Mouse (Mus musculus) hindbrain, postnatal 0 days (tissue): ENCODE measurements at regions not wholly inside any gene's neighbourhood (a gene's known extent, or its start where the extent isn't known, plus 50 kb on each side); places are given as distances from the start of the nearest gene placed in this dataset.
"Not testable (repeated sequence)": the region's sequence is repeated elsewhere in the genome, so short reads cannot be mapped to it uniquely, and the experiment has no call there.

ENCODE experiments used
- ATAC-seq: fragments of 200-750 bp; cut with Nextera tagmentation; 2 replicates; pipeline ENCODE4 v1.8.0; 2017; ENCODE audit warnings: mild to moderate bottlenecking, moderate TSS enrichment, moderate library complexity
- DNase-seq: peaks from one replicate; pipeline ENCODE4 v3.0.0-alpha.2; 2015; ENCODE audit warnings: low spot score
- H3K27ac ChIP-seq: fragments of 300-500 bp; sonication (generic); 2 replicates; pipeline ENCODE4 v1.5.1; 2014; ENCODE audit warnings: mild to moderate bottlenecking
- H3K27me3 ChIP-seq: fragments of 300-500 bp; sonication (generic); 2 replicates; pipeline ENCODE4 v1.6.1; 2014; ENCODE audit warnings: low read length, mixed read lengths; ENCODE audit not compliant: insufficient read depth
- H3K36me3 ChIP-seq: fragments of 300-500 bp; sonication (generic); 2 replicates; pipeline ENCODE4 v1.6.1; 2014; ENCODE audit warnings: low read length, mixed read lengths; ENCODE audit not compliant: insufficient read depth
- H3K4me1 ChIP-seq: fragments of 300-500 bp; sonication (generic); 2 replicates; pipeline ENCODE4 v1.6.1; 2014; ENCODE audit warnings: antibody characterized with exemption, low read length, mixed read lengths; ENCODE audit not compliant: insufficient read depth
- H3K4me2 ChIP-seq: fragments of 300-500 bp; sonication (generic); 2 replicates; pipeline ENCODE4 v1.6.1; 2014; ENCODE audit warnings: low read depth, mild to moderate bottlenecking, low read length, moderate library complexity, mixed read lengths
- H3K4me3 ChIP-seq: fragments of 300-500 bp; sonication (generic); 2 replicates; pipeline ENCODE4 v1.5.1; 2014; ENCODE audit warnings: low read length
- H3K9ac ChIP-seq: fragments of 300-500 bp; sonication (generic); replicated peaks from 2 replicates; pipeline ENCODE4 v1.6.1; 2014; ENCODE audit warnings: mild to moderate bottlenecking, low read length, moderate library complexity, mixed read lengths
- H3K9me3 ChIP-seq: fragments of 300-500 bp; sonication (generic); 2 replicates; pipeline ENCODE4 v1.6.1; 2016; ENCODE audit warnings: low read length, mixed read lengths
- CTCF ChIP-seq: IDR thresholded peaks from 2 replicates; pipeline ENCODE4 v1.5.1; 2016; ENCODE audit warnings: antibody characterized with exemption, control low read depth, low read depth
- WGBS: fragments of 180-500 bp; shearing (Covaris S2); extraction: QIAGEN DNeasy Blood & Tissue Kit; methylation state at CpG from one replicate; pipeline ENCODE4 v1.1.7; 2014; 5-methylcytosine and 5-hydroxymethylcytosine counted together

DNA sequence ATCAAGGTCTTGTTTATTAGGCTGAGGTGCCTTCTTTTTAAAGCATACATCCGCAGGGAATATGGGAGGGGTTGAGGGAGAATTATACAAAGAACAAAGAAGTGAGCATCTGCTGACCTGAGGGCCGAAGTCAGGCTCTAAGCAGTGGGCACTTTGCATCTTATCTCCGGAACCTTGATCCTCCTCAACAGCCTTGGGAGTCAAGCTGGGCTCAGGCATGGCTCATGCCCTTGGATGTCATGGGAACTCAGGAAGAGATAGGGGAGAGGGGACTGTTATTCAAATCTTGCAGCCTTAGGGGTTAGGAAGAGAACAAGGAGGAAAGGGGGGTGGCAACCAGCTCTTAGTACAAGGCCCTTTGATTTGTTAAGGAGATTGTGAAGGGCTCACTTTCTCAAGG, 248.5 kb downstream of the Gm19965 start:
- not testable (repeated sequence) for ATAC-seq

DNA sequence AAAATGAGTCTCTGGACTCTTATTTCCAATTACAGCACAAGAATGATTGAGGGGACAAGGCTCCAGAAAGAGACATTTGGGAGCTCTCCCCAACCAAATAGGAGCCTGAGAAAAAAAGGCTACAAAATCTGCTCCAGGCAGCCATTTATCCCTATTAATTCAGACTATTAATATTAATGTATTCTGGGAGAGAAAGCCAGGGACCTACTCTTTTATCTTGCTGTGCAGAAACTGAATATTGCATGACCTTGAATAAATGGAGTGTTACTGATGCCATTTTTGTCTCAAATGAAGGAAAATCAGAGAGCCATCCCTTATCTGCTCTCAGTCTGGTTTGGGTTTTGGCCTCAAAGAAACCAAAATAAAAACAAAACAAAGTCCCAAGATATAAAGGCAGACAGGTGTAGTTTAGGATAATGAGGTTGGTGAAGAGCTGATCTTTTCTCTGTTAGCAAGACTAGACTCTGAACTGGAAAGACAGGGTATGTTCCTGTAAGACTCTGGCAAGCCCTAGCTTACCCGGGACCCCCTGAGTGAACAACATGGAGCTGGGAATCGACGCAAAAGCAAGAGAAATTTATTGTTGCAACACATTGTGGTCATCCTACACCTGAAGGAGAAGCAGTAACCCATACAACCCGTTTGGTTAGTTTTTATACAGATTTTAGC, 264.5 kb downstream of the Gm19965 start:
- 74% methylated on average over 4 of the region's 4 CpGs for WGBS
- no peak for TF ChIP-seq CTCF
- H3K27ac ChIP-seq: no peak overlapping the region
- no peak overlapping the region for H3K4me2 ChIP-seq
- ATAC-seq: no peak
- no peak overlapping the region for H3K4me3 ChIP-seq
- DNase-seq: peak; percentile 15
- no peaks in the 10 kb centered on the region for H3K36me3 ChIP-seq
- H3K4me1 ChIP-seq: no peaks in the 10 kb centered on the region
- no peak overlapping the region for H3K9ac ChIP-seq
- no peaks in the 10 kb centered on the region for H3K27me3 ChIP-seq
- H3K9me3 ChIP-seq: no peaks in the 10 kb centered on the region

More for the DNA sequence above, 248.5 kb downstream of the Gm19965 start:
- not testable (repeated sequence) for H3K27ac ChIP-seq, H3K36me3 ChIP-seq, H3K4me1 ChIP-seq, H3K4me2 ChIP-seq, H3K4me3 ChIP-seq, H3K27me3 ChIP-seq, DNase-seq, H3K9ac ChIP-seq, H3K9me3 ChIP-seq
- 84% methylated on average over 3 of the region's 3 CpGs for WGBS

DNA sequence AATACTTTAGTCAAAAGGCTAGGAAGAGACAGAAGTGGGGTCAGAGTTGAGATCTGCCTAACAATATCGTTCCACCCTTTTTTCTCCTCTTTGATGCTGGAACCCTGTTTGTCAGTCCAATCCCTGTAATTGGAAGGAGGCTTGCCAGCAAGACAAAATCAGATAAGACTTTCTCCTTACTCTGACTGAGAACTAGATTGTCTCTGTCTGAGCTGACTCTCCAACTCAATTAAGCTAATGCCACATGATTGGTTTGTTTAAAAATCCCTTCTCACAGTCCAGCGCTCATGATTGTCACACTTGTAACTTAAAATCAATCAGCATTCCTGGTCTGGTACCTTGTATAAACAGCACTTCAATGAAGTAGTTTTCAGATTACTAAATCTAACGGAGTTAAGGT, 284.4 kb downstream of the Gm19965 start:
- H3K27ac ChIP-seq: no peak overlapping the region
- WGBS: 53% methylated on average over 3 of the region's 3 CpGs
- H3K4me1 ChIP-seq: no peaks in the 10 kb centered on the region
- DNase-seq (no peak), ATAC-seq (no peak)
- no peaks in the 10 kb centered on the region for H3K36me3 ChIP-seq
- no peaks in the 10 kb centered on the region for H3K27me3 ChIP-seq
- no peak overlapping the region for H3K4me2 ChIP-seq
- no peak overlapping the region for H3K4me3 ChIP-seq
- H3K9ac ChIP-seq: no peak overlapping the region
- H3K9me3 ChIP-seq: no peaks in the 10 kb centered on the region
- no peak for TF ChIP-seq CTCF

DNA sequence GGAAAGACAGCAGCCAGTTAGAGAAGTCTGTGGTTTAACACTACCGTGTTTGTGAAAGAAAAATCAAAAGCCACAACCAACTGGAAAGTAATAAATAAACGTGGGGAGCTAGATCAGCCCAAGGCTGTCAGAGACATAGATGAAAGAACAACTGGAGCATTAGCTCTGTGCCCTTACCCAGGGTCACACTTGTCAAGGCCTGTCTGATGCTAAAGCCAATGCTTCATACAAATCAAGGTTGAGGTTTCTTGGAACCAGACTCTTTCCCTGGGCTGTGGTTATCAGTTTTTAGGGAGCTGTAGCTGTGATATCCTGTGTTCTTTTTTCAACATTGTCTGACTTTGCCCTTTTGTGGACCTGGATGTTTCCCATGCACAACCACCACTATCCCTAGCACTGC, 308.7 kb downstream of the Gm19965 start:
- H3K36me3 ChIP-seq: no peaks in the 10 kb centered on the region
- no peaks in the 10 kb centered on the region for H3K4me1 ChIP-seq
- H3K9me3 ChIP-seq: no peaks in the 10 kb centered on the region
- no peak for TF ChIP-seq CTCF
- DNase-seq (no peak), ATAC-seq (no peak)
- H3K27me3 ChIP-seq: no peaks in the 10 kb centered on the region
- H3K4me2 ChIP-seq: no peak overlapping the region
- WGBS: 73% methylated on average over 2 of the region's 2 CpGs
- no peak overlapping the region for H3K4me3 ChIP-seq
- no peak overlapping the region for H3K27ac ChIP-seq
- no peak overlapping the region for H3K9ac ChIP-seq

DNA sequence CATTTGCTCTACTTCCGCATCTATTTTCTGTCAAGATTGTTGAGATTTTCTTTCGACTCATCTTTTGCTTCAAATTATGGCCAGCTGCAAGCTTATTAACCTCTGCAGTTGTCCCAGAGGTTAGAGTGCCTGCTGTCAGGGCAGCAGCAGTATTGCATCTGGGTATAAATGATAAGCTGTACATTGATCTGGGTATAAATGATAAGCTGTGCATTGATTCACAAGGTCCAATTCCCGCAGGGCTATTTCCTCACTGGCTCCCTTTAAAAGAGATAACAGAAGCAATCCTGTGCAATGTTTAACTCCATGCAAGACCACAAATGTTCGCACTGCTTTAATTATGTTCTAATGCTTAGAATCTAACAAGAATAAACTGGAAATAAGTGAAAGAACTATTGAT, 311.1 kb downstream of the Gm19965 start:
- no peaks in the 10 kb centered on the region for H3K9me3 ChIP-seq
- no peaks in the 10 kb centered on the region for H3K27me3 ChIP-seq
- H3K9ac ChIP-seq: no peak overlapping the region
- H3K4me2 ChIP-seq: no peak overlapping the region
- no peaks in the 10 kb centered on the region for H3K4me1 ChIP-seq
- 92% methylated on average over 4 of the region's 4 CpGs for WGBS
- H3K27ac ChIP-seq: no peak overlapping the region
- no peaks in the 10 kb centered on the region for H3K36me3 ChIP-seq
- no peak overlapping the region for H3K4me3 ChIP-seq
- DNase-seq (no peak), ATAC-seq (no peak)
- no peak for TF ChIP-seq CTCF

DNA sequence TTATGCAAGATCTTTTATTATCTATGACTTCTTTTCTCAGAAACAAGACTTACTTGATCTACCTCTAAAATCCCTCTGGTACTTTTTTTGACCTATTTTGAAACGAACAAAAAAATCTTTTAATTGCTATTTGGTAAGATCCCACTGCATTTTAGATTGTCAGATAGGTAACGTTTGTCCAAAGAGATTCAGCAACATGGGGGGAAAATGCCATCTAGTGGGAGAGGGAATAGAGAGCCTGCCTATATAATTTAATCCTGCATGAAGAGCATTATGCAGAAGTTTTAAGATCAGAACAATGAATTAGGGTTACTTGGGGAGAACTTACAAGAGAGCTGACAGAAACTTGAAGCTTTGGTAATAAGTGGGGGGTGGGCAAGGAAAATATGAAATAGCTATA, 320.2 kb downstream of the Gm19965 start:
- DNase-seq (peak; percentile 54), ATAC-seq (no peak)
- Histone ChIP-seq H3K4me2 (no peak overlapping the region), H3K4me1 (no peaks in the 10 kb centered on the region), H3K4me3 (no peak overlapping the region), H3K36me3 (no peaks in the 10 kb centered on the region), H3K9me3 (no peaks in the 10 kb centered on the region), H3K27me3 (no peaks in the 10 kb centered on the region), H3K9ac (no peak overlapping the region), H3K27ac (no peak overlapping the region)
- peak; percentile 49 for TF ChIP-seq CTCF
- 32% methylated on average over 2 of the region's 2 CpGs for WGBS
